Mouse (Mus musculus): ENCODE measurements at regions not wholly inside any gene's neighbourhood (a gene's known extent, or its start where the extent isn't known, plus 50 kb on each side); places are given as distances from the start of the nearest gene placed in this dataset.

DNA sequence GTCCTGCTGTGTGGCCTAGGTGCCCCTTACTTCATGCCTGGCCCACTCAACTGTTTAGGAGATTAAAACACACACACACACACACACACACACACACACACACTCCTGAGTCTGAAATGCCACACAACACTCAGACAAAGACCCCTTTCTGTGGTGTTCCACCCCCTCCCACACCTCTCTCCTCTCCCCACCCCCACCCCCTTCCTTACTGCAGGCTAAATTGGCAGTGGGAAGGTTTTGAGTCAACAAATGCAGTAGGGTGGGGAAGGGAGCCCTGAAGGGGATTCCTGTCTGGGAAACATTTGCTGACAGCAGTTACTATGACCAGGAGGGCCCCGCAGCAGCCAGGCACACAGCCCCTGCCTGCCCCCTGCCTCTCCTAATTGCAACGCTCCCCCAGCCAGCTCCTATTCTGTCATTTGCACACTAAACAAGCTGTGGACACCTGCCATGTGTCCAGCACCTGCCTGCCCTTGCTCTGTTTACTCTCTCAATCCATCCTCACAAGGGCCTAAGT is 69.5 kb downstream of the Ephb3 start:
- ATAC-seq (no peak), DNase-seq (no peak)
- no peak overlapping the region for H3K4me2 ChIP-seq (ENCODE audit: low read depth, low read length)
- TF ChIP-seq EP300 (IDR thresholded peaks at IDR 0.05; ENCODE audit: low read depth) (no peak), CTCF (IDR thresholded peaks at IDR 0.05; ENCODE audit: low read depth) (no peak)
- H3K4me3 ChIP-seq (ENCODE audit: low read depth, low read length) = no peak overlapping the region
- H3K9me3 ChIP-seq (ENCODE audit: low read length) = no peaks in the 10 kb centered on the region
- no peaks in the 10 kb centered on the region for H3K36me3 ChIP-seq (replicated peaks; ENCODE audit: insufficient read depth, low read length)
- WGBS (ENCODE audit: insufficient replicate concordance) = 38% methylated on average over 2 of the region's 2 CpGs
- H3K4me1 ChIP-seq (ENCODE audit: insufficient read depth) = no peaks in the 10 kb centered on the region
- H3K27me3 ChIP-seq (ENCODE audit: insufficient read depth, low read length) = no peaks in the 10 kb centered on the region
- no peak overlapping the region for H3K9ac ChIP-seq (replicated peaks)
- H3K27ac ChIP-seq (ENCODE audit: low read depth) = no peak overlapping the region

DNA sequence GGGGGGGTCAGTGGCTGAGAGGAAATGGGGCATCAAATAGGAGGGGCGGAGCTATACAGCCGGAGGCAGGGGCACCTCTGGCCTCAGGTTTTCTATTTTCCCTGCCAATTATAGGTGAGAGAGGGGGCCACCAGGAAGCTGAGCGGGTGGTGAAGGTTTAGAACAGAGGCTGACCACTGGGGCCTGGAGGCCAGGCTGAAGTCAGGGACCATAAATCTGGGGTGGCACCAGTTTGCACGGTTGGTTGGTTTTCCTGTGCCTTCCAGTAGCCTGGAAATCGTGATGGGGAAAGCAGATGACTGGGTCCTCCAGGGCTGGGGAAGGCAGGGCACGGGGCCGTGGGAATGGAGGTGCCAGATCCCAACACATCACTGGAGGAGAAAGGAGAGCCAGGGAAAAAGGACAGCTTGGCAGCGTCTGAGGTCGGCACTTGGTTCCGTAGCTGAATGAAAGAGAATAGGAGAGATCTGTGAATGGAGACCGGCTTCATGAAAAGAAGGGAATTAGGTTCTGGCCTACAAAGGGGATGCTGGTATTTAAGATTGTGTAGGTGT is 73.3 kb downstream of the Ephb3 start:
- H3K27ac ChIP-seq (ENCODE audit: low read depth) = no peak overlapping the region
- no peaks in the 10 kb centered on the region for H3K4me1 ChIP-seq (ENCODE audit: insufficient read depth)
- H3K9me3 ChIP-seq (ENCODE audit: low read length) = no peaks in the 10 kb centered on the region
- H3K4me3 ChIP-seq (ENCODE audit: low read depth, low read length) = no peak overlapping the region
- ATAC-seq (no peak), DNase-seq (no peak)
- H3K36me3 ChIP-seq (replicated peaks; ENCODE audit: insufficient read depth, low read length) = no peaks in the 10 kb centered on the region
- no peak overlapping the region for H3K4me2 ChIP-seq (ENCODE audit: low read depth, low read length)
- WGBS (ENCODE audit: insufficient replicate concordance) = 75% methylated on average over 11 of the region's 11 CpGs
- H3K27me3 ChIP-seq (ENCODE audit: insufficient read depth, low read length) = no peaks in the 10 kb centered on the region
- TF ChIP-seq EP300 (IDR thresholded peaks at IDR 0.05; ENCODE audit: low read depth) (no peak), CTCF (IDR thresholded peaks at IDR 0.05; ENCODE audit: low read depth) (no peak)
- H3K9ac ChIP-seq (replicated peaks) = no peak overlapping the region

DNA sequence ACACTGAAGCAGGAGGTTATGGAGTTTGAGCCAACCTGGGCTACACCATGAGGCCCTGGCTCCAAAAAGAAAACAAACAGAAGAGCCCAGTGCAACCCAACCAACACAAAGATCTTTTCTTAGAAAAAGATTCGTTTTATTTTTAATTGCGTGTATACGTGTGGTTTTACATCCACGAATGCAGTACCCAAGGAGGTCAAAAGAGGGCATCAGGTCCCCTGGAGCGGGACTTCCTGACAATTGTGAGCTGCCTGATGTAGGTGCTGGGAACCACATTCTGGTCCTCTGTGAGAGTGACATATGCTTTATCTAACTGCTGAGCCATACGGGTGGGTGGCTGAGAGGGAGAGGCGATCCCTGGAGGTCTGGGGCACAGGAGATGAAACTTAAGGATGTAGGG is 73.8 kb downstream of the Ephb3 start:
- ATAC-seq = no peak
- WGBS (ENCODE audit: insufficient replicate concordance) = 85% methylated on average over 7 of the region's 7 CpGs

DNA sequence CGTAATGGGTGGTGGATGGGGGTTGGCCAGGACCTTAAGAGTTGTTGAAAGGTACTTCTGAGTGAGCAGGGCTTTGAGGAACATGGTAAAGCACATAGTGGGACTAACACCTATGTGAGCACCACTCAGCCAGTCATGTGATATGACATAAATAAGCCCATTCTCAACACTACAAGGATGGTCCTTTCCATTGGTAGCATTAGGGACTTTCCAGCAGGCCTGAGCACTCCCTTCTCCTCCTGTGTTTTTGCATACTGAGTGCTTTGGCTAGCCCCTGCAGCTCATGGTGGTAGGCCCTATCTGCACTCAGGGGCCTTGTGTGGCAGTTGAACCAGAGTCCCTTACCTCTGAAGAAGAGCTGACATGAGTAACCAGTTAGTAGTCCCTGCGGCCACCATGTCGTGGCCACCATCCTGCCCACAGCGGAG is 75.7 kb downstream of the Ephb3 start:
- H3K4me3 ChIP-seq (ENCODE audit: low read depth, low read length) = no peak overlapping the region
- H3K4me1 ChIP-seq (ENCODE audit: insufficient read depth) = no peaks in the 10 kb centered on the region
- H3K27ac ChIP-seq (ENCODE audit: low read depth) = no peak overlapping the region
- DNase-seq (no peak), ATAC-seq (no peak)
- 80% methylated on average over 4 of the region's 4 CpGs for WGBS (ENCODE audit: insufficient replicate concordance)
- H3K4me2 ChIP-seq (ENCODE audit: low read depth, low read length) = no peak overlapping the region
- no peaks in the 10 kb centered on the region for H3K27me3 ChIP-seq (ENCODE audit: insufficient read depth, low read length)
- no peaks in the 10 kb centered on the region for H3K9me3 ChIP-seq (ENCODE audit: low read length)
- no peaks in the 10 kb centered on the region for H3K36me3 ChIP-seq (replicated peaks; ENCODE audit: insufficient read depth, low read length)
- no peak for TF ChIP-seq CTCF (IDR thresholded peaks at IDR 0.05; ENCODE audit: low read depth)
- no peak for TF ChIP-seq EP300 (IDR thresholded peaks at IDR 0.05; ENCODE audit: low read depth)
- H3K9ac ChIP-seq (replicated peaks) = no peak overlapping the region

More for the DNA sequence above, 73.8 kb downstream of the Ephb3 start:
- DNase-seq = no peak
- Histone ChIP-seq H3K9me3 (ENCODE audit: low read length) (no peaks in the 10 kb centered on the region), H3K27ac (ENCODE audit: low read depth) (no peak overlapping the region), H3K4me2 (ENCODE audit: low read depth, low read length) (no peak overlapping the region), H3K9ac (replicated peaks) (no peak overlapping the region), H3K4me1 (ENCODE audit: insufficient read depth) (no peaks in the 10 kb centered on the region), H3K4me3 (ENCODE audit: low read depth, low read length) (no peak overlapping the region), H3K36me3 (replicated peaks; ENCODE audit: insufficient read depth, low read length) (no peaks in the 10 kb centered on the region), H3K27me3 (ENCODE audit: insufficient read depth, low read length) (no peaks in the 10 kb centered on the region)
- 0 out of 2 replicates have a peak, but pooled peaks have one; percentile 13 for TF ChIP-seq CTCF (IDR thresholded peaks at IDR 0.05; ENCODE audit: low read depth)
- no peak for TF ChIP-seq EP300 (IDR thresholded peaks at IDR 0.05; ENCODE audit: low read depth)

DNA sequence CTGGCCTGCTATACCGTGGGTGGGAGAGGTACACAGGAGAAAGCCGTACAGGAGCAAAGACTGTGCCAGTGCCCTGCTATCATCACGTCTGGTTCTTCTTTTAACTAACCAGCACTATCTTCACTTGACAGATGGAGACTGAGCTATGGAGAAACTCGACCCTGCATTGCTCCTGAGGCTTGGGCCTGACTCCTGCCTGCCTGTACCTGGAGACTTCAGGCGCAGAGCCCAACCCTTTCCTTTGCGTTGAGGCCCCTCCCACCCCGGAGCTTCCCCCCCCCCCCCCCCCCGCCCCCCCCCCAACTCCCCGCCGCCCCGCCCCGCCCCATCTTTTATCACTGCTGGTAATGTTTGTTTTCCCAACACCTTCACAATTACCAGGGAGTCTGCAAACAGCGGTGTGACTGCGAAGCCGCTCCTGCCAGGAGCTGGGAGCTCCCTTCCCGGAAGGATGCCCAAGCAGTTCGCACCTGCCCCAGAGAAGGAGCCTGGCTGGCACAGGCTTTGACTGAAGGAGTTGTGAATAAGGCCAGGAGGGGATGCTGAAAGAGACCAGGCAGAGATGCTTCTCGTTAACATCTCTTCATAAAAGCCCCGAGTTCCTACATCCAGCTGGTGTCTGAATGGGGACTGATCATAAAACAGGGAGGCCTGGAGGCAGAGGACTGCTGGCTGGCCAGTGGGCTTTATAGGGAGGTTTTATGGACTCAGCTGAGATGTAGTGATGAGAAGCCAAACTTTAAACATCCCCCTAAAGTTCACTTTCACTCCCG is 77.6 kb downstream of the Ephb3 start:
- ATAC-seq = no peak
- WGBS (ENCODE audit: insufficient replicate concordance) = 28% methylated on average over 15 of the region's 20 CpGs

DNA sequence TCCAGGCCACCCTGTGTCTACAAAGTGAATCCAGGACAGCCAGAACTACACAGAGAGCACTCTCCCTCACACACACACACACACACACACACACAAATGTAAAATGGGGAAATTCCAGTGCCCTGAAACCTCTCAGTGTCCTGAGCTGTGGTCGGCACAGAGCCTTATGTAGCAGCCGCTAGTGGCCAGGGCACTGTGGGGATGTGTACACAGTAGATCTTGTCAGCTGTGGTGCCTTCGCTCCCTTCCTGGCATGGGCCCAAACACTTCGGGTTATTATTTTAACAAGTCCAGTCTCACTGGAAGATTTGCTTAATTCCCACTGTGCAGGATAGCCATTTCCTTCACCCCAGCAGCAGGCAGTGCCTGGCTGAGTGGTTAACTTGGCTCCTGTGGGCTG is 81.5 kb downstream of the Ephb3 start:
- H3K4me2 ChIP-seq (ENCODE audit: low read depth, low read length) = no peak overlapping the region
- TF ChIP-seq CTCF (IDR thresholded peaks at IDR 0.05; ENCODE audit: low read depth) (no peak), EP300 (IDR thresholded peaks at IDR 0.05; ENCODE audit: low read depth) (no peak)
- H3K4me3 ChIP-seq (ENCODE audit: low read depth, low read length) = no peak overlapping the region
- no peaks in the 10 kb centered on the region for H3K4me1 ChIP-seq (ENCODE audit: insufficient read depth)
- H3K9ac ChIP-seq (replicated peaks) = no peak overlapping the region
- no peak for DNase-seq
- 23% methylated on average over 4 of the region's 4 CpGs for WGBS (ENCODE audit: insufficient replicate concordance)
- H3K9me3 ChIP-seq (ENCODE audit: low read length) = no peaks in the 10 kb centered on the region
- ATAC-seq = no peak
- H3K27ac ChIP-seq (ENCODE audit: low read depth) = no peak overlapping the region
- no peaks in the 10 kb centered on the region for H3K27me3 ChIP-seq (ENCODE audit: insufficient read depth, low read length)
- no peaks in the 10 kb centered on the region for H3K36me3 ChIP-seq (replicated peaks; ENCODE audit: insufficient read depth, low read length)

More for the DNA sequence above, 77.6 kb downstream of the Ephb3 start:
- no peak for DNase-seq
- H3K27me3 ChIP-seq (ENCODE audit: insufficient read depth, low read length) = no peaks in the 10 kb centered on the region
- no peak overlapping the region for H3K27ac ChIP-seq (ENCODE audit: low read depth)
- H3K36me3 ChIP-seq (replicated peaks; ENCODE audit: insufficient read depth, low read length) = no peaks in the 10 kb centered on the region
- no peaks in the 10 kb centered on the region for H3K9me3 ChIP-seq (ENCODE audit: low read length)
- no peak overlapping the region for H3K4me3 ChIP-seq (ENCODE audit: low read depth, low read length)
- TF ChIP-seq CTCF (IDR thresholded peaks at IDR 0.05; ENCODE audit: low read depth) = no peak
- no peak for TF ChIP-seq EP300 (IDR thresholded peaks at IDR 0.05; ENCODE audit: low read depth)
- H3K9ac ChIP-seq (replicated peaks) = no peak overlapping the region
- H3K4me1 ChIP-seq (ENCODE audit: insufficient read depth) = no peaks in the 10 kb centered on the region
- H3K4me2 ChIP-seq (ENCODE audit: low read depth, low read length) = no peak overlapping the region
